Mouse (Mus musculus): ENCODE measurements around the gene Nsmf. TPM values are rescaled to one million over a fixed set of nuclear protein-coding genes. Genes with fewer than 3 reads are reported as not detected.
A peak's percentile ranks its signal among the peaks of the same experiment; 100 is the strongest.

The Nsmf gene
- total RNA-seq (2015; ENCODE audit: low replicate concordance): 1.8 and 2.5 TPM in 2 replicates
- total RNA-seq (2017; ENCODE audit: low replicate concordance): 2.1 and 3.9 TPM in 2 replicates

DNA sequence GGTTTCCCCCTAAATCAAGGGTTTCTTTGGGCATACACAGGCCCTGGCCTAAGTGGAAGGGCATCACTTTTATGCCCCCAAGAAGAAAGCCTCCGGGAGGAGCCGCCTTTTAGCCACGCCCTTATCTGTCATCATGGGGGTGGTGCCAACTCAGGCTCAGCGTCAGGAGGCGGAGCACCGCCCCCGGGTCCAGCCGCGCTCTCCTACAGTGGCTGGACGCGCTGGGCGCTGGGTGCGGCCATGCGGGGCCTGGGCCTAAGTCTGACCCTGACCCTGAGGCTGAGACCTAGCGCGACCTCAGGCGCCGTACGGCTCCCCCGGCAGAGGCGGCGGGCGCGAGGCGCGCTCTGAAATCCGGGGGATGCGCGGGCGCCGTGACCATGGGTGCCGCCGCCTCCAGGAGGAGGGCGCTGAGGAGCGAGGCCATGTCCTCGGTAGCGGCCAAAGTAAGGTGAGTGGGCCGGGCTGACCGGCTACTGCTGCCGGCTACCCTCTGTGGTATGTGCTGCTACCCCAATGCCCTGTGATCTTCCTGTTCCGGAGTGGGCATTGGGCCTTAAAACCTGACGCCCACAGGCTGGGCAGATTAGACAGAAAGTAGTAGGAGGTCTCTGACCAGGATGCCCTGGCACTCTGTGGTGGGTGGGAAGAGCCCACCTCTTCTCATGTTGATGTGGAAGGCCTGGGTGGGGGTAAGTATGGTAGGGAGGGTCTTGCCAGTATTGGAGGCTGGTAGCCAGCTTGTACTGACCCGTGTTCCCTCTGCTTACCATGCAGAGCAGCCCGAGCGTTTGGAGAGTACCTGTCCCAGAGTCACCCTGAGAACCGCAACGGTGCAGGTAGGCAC is at the start of gene Nsmf:
TSS of gene Nsmf (plus strand) at position 135 of the 847 bp plus-strand sequence.
- ATAC-seq (replicated peaks; ENCODE audit: low FRiP score, poor library complexity, severe bottlenecking): peak; percentile 84

DNA sequence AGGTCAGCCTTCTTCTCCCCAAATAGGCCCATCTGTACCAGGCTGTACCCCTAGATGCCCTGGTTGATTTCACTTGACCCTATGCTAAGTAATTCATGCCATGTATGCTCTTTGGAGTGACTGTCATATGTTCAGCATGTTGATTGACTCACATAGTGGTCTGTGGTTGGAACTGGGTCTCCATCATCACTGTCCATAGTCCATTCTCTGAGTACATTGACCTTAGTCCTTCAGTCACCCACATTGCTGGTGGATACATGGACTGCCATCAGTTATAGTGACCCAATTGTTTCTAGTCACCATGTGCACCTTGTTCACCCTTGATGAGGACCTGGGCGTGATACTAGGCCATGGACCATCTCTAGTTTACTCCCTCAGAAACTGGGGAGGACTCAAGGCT is 47.4 kb upstream of the Nsmf start:
- no peak for ATAC-seq (replicated peaks; ENCODE audit: low FRiP score, poor library complexity, severe bottlenecking)

DNA sequence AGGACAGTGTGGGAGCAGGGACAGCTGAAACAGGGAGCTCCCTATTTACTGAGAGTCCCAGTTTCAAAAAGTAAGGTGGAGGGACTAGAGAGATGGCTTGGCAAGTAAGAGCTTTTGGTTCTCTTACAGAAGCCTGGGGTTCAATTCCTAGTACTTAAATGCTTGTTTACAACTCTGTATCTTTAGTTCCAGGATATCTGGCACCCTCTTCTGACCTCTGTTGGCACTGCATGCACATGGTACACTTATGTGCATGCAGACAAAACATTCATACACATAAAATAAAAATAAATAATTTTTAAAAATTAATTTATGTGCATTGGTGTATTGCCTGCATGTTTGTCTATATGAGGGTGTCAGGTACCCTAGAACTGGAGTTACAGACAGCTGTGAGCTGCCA is 45.9 kb upstream of the Nsmf start:
- ATAC-seq (replicated peaks; ENCODE audit: low FRiP score, poor library complexity, severe bottlenecking): 0 out of 2 replicates have a peak, but pooled peaks have one; percentile 61

DNA sequence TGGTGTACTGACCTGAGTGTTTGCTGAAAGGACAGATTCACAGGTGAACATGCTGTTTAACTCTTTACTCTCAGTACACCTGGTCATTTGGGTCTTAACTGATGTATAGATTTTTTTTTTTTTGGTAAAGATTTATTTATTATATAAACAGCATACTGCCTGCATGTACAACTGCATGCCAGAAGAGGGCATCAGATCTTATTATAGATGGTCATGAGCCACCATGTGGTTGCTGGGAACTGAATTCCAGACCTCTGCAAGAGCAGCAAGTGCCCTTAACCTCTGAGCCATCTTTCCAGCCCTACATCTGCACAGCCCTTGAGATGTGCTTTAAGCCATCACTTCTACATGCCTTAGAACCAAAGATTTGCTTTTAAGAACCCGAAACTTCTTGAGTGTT is 31.5 kb upstream of the Nsmf start:
- ATAC-seq (replicated peaks; ENCODE audit: low FRiP score, poor library complexity, severe bottlenecking): no peak

DNA sequence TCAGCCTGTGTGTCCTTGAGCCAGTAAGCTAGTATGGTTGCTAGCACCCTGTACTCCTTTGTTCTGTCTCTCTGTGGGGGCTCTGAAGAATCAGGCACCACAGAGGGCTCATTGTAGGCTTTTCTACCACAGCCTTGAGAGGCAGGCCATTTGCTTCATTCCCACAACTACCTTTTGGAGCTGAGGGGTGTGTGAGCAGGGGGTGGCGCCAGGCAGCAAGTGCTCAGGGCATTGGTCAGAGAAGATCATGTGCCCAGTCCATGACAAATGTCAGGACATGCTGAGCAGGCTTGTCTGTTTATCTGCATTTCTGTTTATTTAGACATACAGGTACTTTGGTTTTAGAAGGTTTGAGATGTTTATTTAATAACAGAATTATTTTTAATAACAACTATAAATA is 29.0 kb upstream of the Nsmf start:
- no peak for ATAC-seq (replicated peaks; ENCODE audit: low FRiP score, poor library complexity, severe bottlenecking)

DNA sequence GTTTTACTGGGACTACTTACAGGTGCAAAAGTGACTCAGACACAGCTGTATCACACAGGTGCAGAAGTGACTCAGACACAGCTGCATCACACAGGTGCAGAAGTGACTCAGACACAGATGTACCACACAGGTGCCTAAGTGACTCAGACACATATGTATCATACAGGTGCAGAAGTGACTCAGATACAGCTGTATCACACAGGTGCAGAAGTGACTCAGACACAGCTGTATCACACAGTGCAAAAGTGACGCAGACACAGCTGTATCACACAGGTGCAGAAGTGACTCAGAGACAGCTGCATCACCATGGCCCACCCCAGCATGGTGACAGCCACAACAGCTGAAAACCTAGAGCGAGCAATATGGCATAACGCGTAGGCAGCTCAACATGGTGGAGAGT is 19.2 kb upstream of the Nsmf start:
- ATAC-seq (replicated peaks; ENCODE audit: low FRiP score, poor library complexity, severe bottlenecking): peak; percentile 30; the same call in 1 of the 2 replicates

DNA sequence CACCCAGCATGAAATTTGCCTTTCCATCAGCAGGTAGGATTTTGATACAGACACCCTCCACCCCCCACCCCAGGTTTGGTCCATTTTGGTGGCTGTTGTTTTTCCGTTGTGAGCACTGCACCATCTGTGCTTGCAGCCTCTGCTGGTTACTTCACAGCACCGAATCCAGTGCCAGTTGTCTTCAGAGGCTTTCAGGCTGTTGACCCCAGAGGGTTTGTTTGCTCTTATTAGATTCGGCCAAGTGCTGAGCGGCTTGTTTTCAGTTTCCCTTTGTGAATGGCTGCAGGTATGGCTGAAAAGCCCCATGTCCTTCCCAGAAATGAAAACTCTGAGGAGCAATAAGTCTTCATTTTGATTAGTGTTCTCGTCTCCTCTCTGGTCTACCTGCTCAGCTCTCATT is 14.1 kb upstream of the Nsmf start:
- ATAC-seq (replicated peaks; ENCODE audit: low FRiP score, poor library complexity, severe bottlenecking): no peak

DNA sequence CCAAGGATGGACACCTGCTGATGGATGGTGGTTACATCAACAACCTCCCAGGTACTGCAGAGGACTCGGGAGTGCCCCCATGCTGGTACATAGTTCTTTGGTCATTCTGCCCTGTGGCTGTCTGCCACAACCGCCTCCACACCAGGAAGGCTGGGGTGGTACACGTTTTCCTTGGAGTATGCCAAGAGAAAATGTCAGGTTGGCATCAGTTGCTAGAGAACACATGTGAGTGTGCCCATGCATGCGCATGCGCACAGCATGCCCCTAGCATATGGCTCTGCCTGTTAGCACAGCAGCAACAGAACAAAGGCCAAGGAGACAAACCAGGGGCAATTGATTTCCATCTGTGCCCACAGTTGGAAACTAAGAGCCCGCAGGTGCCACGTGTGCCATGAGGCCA is 3.2 kb upstream of the Nsmf start:
- ATAC-seq (replicated peaks; ENCODE audit: low FRiP score, poor library complexity, severe bottlenecking): no peak

DNA sequence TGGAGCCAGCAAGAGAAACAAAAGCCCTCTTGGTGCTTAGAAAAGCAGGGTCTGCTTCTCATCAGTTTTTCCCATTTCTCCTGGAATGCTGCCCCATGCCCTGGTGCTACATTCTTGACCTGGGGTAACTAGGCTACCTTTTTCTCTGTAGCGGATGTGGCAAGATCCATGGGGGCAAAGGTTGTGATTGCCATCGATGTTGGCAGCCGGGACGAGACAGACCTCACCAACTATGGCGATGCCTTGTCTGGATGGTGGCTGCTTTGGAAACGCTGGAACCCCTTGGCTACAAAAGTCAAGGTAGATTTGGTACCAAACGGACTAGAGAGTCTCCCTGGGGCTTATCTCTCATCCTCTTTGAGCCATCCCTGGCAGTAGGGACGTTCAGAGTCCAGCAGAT is 2.7 kb upstream of the Nsmf start:
- no peak for ATAC-seq (replicated peaks; ENCODE audit: low FRiP score, poor library complexity, severe bottlenecking)

DNA sequence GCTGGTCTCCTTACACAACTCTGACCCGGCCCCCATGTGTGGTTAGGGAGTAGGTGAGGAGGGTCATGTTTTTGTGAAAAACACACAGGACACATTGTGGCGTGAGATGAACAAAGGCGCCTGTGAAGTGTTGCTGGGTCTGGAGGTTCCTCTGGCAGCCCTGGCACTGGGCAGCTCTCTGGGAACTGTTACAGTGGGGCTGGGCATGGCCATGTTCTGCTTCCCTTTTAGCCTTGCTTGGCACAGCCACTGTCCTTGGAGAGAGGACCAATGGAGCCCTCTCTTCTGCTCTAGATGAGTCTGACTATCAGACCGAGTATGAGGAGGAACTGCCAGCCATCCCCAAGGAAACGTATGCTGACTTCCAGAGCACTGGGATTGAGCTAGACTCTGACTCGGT is 1.1 kb upstream of the Nsmf start:
- ATAC-seq (replicated peaks; ENCODE audit: low FRiP score, poor library complexity, severe bottlenecking): no peak

DNA sequence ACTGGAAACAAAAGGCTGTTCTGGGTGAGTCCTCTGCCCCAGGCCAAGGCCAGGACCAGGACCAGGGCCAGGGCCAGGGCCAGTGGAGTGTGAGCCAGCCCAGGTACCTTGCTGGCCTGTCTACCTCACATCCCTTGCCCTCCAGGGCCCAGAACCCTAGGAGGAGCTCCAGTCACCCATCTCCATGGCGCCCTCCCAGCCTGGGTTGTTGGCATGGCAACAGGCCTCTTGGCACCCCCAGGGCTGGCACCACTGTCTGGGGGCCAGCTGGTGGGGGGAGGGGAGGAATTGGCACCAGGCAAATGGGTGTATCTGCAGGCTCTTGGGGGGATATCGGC is 882 bp downstream of the Nsmf start:
- ATAC-seq (replicated peaks; ENCODE audit: low FRiP score, poor library complexity, severe bottlenecking): no peak

DNA sequence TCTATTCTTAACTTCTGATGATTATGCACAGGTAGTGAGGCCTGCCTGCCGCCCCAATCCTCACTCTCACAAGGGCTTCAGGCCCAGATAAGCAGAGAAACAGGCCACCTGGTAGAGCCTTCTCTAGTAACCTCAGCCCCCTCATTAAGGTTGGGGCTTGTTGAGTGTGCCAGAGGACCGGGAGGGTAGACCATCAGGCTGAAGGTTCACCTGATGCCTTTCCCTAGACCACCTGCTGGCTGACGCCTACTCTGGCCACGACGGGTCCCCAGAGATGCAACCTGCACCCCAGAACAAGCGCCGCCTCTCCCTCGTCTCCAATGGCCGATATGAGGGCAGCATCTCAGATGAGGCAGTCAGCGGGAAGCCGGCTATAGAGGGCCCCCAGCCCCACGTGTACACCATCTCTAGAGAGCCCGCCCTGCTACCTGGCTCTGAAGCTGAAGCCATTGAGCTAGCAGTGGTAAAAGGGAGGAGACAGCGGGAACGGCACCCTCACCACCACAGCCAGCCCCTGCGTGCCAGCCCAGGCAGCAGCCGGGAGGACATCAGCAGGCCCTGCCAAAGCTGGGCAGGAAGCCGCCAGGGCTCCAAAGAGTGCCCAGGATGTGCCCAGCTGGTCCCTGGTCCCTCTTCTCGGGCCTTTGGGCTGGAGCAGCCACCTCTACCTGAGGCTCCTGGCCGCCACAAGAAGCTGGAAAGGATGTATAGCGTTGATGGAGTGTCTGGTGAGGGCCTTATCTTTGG is 1.4 kb downstream of the Nsmf start:
- ATAC-seq (replicated peaks; ENCODE audit: low FRiP score, poor library complexity, severe bottlenecking): no peak

DNA sequence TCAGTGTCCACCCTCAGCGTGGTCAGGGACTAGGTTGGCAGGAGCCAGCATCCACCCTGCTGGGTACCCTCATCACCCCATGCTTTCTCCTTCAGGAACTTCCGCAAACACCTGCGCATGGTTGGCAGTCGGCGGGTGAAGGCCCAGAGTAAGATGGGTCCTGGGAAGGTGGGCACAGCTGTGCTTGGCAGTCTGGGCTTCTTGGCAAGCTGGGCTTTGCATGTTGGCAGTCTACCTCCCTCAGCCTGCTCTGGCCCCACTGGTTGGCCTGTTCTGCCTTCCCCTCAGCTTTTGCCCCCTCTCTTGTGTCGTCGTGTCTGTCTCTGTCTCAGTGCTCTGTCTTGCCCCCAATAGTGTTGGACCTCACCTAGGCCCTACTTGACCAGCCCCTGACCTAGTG is 4.8 kb downstream of the Nsmf start:
- no peak for ATAC-seq (replicated peaks; ENCODE audit: low FRiP score, poor library complexity, severe bottlenecking)

DNA sequence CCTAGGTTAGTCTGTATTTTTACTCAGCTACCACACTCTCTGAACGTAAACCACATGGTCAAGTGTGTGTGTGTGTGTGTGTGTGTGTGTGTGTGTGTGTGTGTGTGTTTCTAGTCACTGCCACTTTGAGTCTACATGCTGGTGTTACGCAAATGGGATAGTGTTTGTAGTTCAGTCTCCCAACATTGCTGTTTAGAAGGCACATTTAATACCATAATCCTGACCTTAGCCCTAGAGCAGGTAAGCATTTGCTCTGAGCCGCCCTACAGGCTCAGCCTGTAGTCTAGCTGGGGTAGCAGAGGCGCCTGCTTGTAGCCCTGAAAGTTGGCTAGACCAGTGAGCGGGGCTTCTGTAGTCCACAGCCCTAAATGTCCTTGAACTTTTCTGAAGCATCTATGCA is 9.4 kb downstream of the Nsmf start:
- no peak for ATAC-seq (replicated peaks; ENCODE audit: low FRiP score, poor library complexity, severe bottlenecking)

DNA sequence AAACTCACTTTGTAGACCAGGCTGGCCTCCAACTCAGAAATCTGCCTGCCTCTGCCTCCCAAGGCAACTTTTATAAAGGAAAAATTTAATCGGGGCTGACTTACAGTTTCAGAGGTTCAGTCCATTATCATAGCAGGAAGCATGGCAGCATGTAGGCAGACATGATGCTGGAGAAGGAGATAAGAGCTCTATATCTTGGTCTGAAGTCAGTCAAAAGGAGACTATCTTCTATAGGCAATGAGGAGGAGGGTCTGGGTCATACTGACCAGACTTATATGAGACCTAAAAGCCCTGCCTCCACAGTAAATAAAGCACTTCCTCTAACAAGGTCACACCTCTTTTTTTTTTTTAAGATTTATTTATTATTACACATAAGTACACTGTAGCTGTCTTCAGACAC is 10.1 kb downstream of the Nsmf start:
- ATAC-seq (replicated peaks; ENCODE audit: low FRiP score, poor library complexity, severe bottlenecking): no peak

DNA sequence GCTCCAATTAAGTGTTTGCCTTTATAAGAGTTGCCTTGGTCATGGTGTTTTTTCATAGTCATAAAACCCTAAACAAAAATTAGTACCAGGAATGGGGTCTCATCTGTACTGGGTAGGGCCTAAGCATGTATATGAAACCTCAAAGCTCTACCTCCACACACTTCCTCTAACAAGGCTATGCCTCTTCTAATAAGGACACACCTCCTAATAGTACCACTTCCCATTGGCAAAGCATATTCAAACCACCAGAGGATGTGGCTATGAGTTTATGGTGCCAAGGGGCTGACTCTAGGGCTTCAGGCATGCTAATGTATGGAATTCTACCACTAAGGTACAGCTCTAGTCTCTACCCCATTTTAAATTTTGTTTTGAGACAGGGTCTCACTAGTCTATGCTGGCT is 11.4 kb downstream of the Nsmf start:
- no peak for ATAC-seq (replicated peaks; ENCODE audit: low FRiP score, poor library complexity, severe bottlenecking)

DNA sequence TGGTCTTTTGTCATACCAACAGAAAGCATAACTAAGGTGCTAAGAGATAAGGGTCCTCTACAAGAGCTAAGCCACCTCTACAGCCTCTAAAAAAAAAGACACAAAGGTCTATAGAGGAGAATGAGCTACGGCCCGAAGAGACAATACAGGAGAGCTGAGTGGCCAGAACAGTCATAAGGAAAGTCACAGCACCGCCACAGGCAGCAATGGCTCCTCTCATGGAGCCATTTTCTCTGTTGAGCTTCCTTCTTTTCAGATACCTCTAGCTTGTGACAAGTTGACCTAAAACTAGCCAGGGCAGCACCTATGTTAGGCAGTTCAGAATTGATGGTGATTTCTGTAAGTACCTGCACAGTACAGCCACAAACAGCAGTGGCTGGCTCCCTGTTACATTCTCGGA is 12.4 kb downstream of the Nsmf start:
- no peak for ATAC-seq (replicated peaks; ENCODE audit: low FRiP score, poor library complexity, severe bottlenecking)

DNA sequence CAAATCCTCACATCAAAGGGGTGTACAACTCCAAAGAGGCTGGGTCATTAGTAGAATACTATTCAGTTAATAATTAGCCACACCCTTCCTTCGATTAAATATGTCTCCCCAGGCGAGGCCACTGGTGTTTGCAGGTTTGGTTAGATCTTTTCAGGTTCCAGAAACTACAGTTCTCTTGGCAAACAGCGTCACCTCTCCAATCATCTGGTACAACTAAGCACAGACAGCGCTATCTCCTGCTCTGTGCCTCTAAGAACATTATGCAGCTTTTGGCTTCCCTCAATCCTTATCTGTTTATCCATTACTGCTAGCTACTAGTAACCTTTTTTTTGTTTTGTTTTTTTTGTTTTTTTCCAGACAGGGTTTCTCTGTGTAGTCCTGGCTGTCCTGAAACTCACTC is 15.4 kb downstream of the Nsmf start:
- no peak for ATAC-seq (replicated peaks; ENCODE audit: low FRiP score, poor library complexity, severe bottlenecking)

DNA sequence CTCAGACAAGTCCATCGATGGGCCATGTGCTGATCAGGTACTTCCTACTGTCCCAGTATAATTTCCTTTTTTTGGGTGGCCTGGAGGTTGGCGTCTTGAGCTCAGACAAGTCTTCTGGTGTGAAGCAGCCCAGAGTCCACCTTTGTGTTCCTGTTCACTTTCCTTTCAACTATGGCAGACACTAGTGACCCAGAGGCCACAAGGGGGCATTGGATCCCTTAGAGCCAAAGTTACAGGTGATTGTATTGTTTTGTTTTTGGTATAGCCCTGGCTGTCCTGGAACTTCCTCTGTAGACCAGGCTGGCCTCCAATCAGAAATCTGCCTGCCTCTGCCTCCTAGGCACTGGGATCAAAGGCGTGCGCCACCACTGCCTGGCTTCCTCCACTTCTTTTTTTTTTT is 18.2 kb downstream of the Nsmf start:
- ATAC-seq (replicated peaks; ENCODE audit: low FRiP score, poor library complexity, severe bottlenecking): no peak

DNA sequence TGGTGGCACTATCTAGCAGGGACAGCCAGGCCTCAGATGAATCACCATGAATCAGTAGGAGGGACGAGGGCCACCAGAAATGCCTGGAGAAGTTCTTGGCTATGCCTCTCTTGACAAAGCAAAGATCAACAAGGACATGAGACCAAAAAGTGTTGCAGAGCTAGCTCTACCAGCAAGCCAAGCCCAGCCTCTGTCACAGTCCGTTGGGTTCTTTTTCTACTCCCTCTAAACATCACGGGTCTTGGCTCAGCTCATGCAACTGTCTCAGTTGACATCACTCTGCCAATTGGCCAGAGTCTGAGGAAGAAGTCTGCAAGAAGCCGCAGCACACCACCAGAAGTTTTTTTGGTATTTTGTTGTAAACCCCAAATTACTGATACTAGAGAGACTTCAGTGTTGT is 21.4 kb downstream of the Nsmf start:
- ATAC-seq (replicated peaks; ENCODE audit: low FRiP score, poor library complexity, severe bottlenecking): no peak

DNA sequence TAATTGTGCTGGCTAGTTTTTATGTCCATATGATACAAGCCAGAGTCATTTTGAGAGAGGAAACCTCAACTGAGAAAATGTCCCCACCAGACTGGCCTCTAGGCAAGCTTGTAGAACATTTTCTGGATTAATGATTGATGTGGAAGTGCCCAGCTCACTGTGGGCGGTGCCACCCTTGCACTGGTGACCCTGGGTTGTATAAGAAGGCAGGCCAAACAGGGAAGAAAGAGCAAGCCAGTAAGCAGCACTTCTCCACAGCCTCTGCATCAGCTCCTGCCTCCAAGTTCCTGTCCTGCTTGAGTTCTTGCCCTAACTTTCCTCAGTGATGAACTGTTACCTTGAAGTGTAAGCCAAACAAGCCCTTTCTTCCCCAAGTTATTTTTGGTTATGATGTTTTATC is 24.8 kb downstream of the Nsmf start:
- ATAC-seq (replicated peaks; ENCODE audit: low FRiP score, poor library complexity, severe bottlenecking): no peak

Measured in erythroid progenitor cell, adult 5-6 weeks (primary cell).